Mouse (Mus musculus): ENCODE results near the gene Vmn2r109. TPM values are rescaled to one million over a fixed set of nuclear protein-coding genes. Genes with fewer than 3 reads are reported as not detected.
"Not testable (repeated sequence)": the region's sequence is repeated elsewhere in the genome, so short reads cannot be mapped to it uniquely, and the experiment has no call there.

The Vmn2r109 gene
- total RNA-seq (2021), result not detected
- long read RNA-seq, experiment 1, result 0 reads
- long read RNA-seq, experiment 2, result 0 reads

GRCm38 (mm10) chr17:20564656-20565055 lies at the start of gene Vmn2r109:
Vmn2r109 (minus strand) TSS chr17:20564756.
- no peak for DNase-seq (ENCODE audit: low spot score in 2 of 2)

GRCm38 (mm10) chr17:20596323-20596722 lies 31.8 kb upstream of the Vmn2r109 start, which contains the start of gene Vmn2r110:
Vmn2r110 (minus strand) TSS chr17:20596423.
- DNase-seq (ENCODE audit: low spot score in 2 of 2), result no peak

GRCm38 (mm10) chr17:20508247-20508646 lies 56.3 kb downstream of the Vmn2r109 start:
- not testable (repeated sequence) for DNase-seq (ENCODE audit: low spot score in 2 of 2)

GRCm38 (mm10) chr17:20497858-20498257 lies 66.7 kb downstream of the Vmn2r109 start, which contains the start of gene Vmn1r225:
Vmn1r225 (plus strand) TSS chr17:20498158.
- no peak for DNase-seq (ENCODE audit: low spot score in 2 of 2)

Other genes starting within 250 kb of the Vmn2r109 start
- not detected for gene Vmn2r107, start 219.5 kb downstream of the Vmn2r109 start, total RNA-seq (2021)
- not detected for gene Vmn1r224, start 150.6 kb downstream of the Vmn2r109 start, total RNA-seq (2021)
- gene Vmn2r108, start 83.4 kb downstream of the Vmn2r109 start, total RNA-seq (2021), result not detected
- not detected for gene Vmn1r225, start 66.6 kb downstream of the Vmn2r109 start, total RNA-seq (2021)
- not detected for gene Vmn2r110, start 31.7 kb upstream of the Vmn2r109 start, total RNA-seq (2021)
- not detected for gene Fpr-rs3, start 60.1 kb upstream of the Vmn2r109 start, total RNA-seq (2021)
- not detected for gene Vmn1r226, start 118.1 kb upstream of the Vmn2r109 start, total RNA-seq (2021)
- not detected for gene Vmn1r227, start 165.1 kb upstream of the Vmn2r109 start, total RNA-seq (2021)
- gene Vmn1r228, start 221.4 kb upstream of the Vmn2r109 start, total RNA-seq (2021), result not detected
- not detected for gene Vmn1r229, start 246.8 kb upstream of the Vmn2r109 start, total RNA-seq (2021)

Measured in adrenal gland, postnatal 4 days (tissue).